In the genomic region with DNA sequence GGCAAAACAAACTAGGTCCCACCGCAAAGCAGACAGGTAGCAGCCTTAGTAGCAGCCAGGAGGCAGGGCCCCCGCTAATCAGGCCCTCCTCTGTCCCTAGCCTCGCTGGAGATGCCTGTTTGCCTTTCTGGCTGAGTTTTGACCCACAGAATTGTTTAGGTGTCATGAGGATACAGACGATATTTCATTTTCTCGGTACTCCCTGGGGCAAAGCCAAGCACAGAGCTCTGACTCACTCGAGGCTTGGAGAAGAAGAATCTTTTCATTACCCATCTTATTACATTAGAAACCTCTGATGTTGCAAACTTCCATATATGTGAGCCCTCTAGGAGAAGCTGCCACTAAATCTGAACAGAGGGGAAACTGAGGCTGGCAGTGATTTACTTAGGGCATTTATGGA, we compare ENCODE assay signal across 14 mouse cellular contexts.
"Had no signal": no experiment of that assay in that cellular context is flagged by ENCODE, and none has a peak within 500 bp of the region (broad histone marks: within the 10 kb centered on the region; RNA-seq: fewer than 3 reads in every experiment).

No protein-coding gene starts in this region.

- H3K27ac ChIP-seq: kidney, postnatal 0 days; layer of hippocampus, adult 2 months; limb, embryonic 12.5 days; liver, embryonic 13.5 days; lung, embryonic 15.5 days; midbrain, embryonic 13.5 days; neural tube, embryonic 13.5 days; stomach, postnatal 0 days had no signal

- H3K4me1 ChIP-seq: liver, embryonic 13.5 days had no signal

- H3K4me2 ChIP-seq: limb, embryonic 12.5 days; liver, embryonic 13.5 days; lung, embryonic 15.5 days; midbrain, embryonic 13.5 days; neural tube, embryonic 13.5 days had no signal

- DNase-seq: kidney, adult 8-10 months; kidney, postnatal 4 days; liver; liver, embryonic 13.5 days; liver, postnatal 0 days; lung, postnatal 14 days; retina, postnatal 1 day had no signal

- ATAC-seq: liver, postnatal 0 days; midbrain, embryonic 13.5 days had no signal

- H3K4me3 ChIP-seq: layer of hippocampus, adult 2 months; limb, embryonic 12.5 days; liver, embryonic 13.5 days; lung, embryonic 15.5 days; midbrain, embryonic 13.5 days; neural tube, embryonic 13.5 days had no signal

- H3K9ac ChIP-seq: limb, embryonic 12.5 days; liver, embryonic 13.5 days; liver, postnatal 0 days; lung, embryonic 15.5 days; midbrain, embryonic 13.5 days; neural tube, embryonic 13.5 days had no signal

- H3K9me3 ChIP-seq: limb, embryonic 12.5 days; liver, embryonic 13.5 days; lung, embryonic 15.5 days; midbrain, embryonic 13.5 days; neural tube, embryonic 13.5 days had no signal

- H3K36me3 ChIP-seq: limb, embryonic 12.5 days; liver, embryonic 13.5 days; lung, embryonic 15.5 days; midbrain, embryonic 13.5 days; neural tube, embryonic 13.5 days had no signal
